Mouse (Mus musculus) right cerebral cortex, postnatal 14 days (tissue): ENCODE measurements around the gene 2810004N23Rik.
"Not testable (repeated sequence)": the region's sequence is repeated elsewhere in the genome, so short reads cannot be mapped to it uniquely, and the experiment has no call there.

Experiments
- DNase-seq: peaks from one replicate; pipeline ENCODE4 v3.0.0; 2022

The 2810004N23Rik gene

DNA sequence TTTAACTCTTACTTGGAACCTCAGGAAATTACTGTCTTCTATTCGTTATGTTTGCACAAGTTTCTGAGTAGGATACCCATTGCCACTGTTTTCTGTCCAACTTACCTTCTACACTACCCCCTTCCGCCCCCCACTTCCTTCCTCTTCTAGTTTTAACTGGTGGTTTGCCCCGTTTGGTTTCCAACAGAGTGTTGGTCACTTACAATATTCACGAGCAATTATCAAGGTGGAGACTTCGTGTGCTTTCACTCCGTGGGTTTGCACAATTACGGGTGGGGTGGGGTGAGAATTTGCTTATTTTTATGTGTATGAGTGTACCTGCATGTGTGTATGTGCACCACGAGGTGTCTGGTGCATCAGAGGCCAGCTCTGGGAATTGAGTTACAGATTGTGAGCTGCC lies 809 bp upstream of the 2810004N23Rik start:
- no peak for DNase-seq

DNA sequence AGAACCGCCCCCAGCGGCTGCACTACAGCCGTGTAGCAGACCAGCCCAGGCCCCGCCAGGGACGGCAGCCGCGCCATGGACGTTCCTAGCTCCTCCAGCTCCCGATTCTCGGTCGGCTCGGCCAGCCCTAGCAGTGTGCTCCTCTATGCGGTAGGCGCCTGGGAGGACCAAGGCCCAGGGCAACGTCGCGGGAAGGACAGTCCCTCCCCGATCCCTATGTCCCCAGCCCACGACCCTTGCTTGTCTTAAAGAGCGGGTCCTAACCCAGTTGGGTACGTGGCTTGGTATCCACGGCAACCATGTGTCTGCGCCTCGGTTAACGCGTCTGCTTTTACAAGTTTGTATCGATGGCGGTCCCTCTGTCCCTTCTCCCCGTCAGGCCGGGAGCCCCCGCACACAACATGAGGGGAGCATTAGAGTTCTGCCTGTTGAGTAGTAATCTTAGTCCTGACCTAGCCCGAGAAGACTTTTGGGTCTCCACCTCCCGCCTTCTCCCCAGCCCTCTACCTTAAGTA lies 300 bp upstream of the 2810004N23Rik start:
- DNase-seq = no peak

- no peak for DNase-seq
These were observed 2.7 kb downstream of the 2810004N23Rik start for GRCm38 (mm10) chr8:124860188-124860587.

GRCm38 (mm10) chr8:124859466-124859865 lies 3.5 kb downstream of the 2810004N23Rik start:
- no peak for DNase-seq

DNA sequence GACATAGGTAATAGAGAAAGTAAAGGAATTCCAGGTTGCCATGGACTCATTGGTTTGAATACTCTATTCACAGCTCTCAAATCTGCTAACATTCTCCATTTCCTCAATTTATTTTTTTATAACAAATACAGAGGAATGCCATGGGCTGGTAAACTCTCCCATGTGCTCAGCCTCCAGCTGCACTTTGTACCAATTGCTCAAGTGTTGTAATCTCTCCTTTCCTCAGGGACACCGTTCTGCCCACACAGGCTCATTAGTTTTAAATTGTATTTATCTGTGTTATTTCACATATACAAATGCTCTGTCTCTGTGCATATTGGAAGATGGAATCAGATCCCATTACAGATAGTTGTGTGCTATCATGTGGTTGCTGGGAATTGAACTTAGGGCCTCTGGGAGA lies 9.4 kb downstream of the 2810004N23Rik start:
- no peak for DNase-seq

DNA sequence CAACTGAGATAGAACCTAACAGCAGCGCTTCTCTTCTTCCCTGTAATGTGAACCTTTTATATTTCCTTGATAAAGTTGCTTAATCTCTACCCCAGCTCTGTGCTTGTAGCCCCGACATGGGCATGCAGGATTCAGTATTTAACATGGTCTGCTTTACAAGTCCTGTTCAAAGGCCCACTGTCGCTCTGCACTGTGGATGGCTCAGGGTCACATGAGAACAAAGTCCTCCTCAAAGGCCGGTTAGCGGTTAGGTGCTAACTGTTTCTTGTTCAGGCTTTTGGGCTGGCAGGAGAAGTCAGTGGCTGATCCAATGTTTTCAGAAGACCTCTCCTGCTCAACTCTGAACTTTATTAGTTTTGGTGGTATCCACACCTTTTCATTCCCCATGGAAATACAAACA lies 17.3 kb downstream of the 2810004N23Rik start:
- no peak for DNase-seq

GRCm38 (mm10) chr8:124845131-124845530 lies 17.8 kb downstream of the 2810004N23Rik start:
- no peak for DNase-seq

- DNase-seq = not testable (repeated sequence)
These were observed 20.0 kb downstream of the 2810004N23Rik start for GRCm38 (mm10) chr8:124842929-124843328.

GRCm38 (mm10) chr8:124841775-124842174 lies 21.1 kb downstream of the 2810004N23Rik start:
- DNase-seq = no peak

GRCm38 (mm10) chr8:124840900-124841299 lies 22.0 kb downstream of the 2810004N23Rik start:
- no peak for DNase-seq

DNA sequence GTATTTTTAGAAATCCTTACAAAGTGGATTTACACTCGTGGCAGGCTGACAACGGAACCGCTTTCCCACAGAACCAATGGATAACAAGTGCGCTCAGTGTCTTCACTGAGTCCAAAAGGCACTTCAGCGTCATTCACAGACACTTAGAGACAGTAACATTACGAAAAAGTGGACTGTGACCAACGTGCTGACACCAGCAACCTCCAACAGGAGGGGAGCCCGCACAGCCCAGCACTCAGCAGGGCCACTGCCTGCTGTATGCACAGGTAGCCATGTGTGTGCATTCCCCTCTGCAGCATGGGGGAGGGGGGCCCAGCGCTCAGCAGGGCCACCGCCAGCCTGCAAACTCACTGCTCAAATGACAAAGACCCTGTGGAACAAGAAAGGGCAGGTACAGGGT lies 23.5 kb downstream of the 2810004N23Rik start:
- DNase-seq = no peak

DNA sequence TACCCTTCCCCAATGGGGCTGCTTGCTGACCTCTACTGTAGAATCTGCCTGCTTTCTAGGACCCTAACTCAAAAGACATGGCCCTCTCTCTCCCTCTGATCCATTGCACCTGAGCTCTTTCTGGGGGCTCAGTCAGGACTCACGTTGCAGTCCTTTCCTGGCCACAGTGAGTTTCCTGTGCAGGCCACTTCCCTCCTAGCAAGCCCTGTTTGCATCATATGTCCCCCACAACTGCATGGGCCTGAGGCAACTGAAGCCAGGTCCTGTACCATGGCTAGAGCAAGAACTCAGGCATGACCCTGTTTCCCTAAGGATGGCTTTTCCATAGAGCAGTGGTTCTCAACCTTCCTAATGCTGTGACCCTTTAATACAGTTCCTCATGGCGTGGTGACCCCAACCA lies 25.0 kb downstream of the 2810004N23Rik start:
- no peak for DNase-seq

DNA sequence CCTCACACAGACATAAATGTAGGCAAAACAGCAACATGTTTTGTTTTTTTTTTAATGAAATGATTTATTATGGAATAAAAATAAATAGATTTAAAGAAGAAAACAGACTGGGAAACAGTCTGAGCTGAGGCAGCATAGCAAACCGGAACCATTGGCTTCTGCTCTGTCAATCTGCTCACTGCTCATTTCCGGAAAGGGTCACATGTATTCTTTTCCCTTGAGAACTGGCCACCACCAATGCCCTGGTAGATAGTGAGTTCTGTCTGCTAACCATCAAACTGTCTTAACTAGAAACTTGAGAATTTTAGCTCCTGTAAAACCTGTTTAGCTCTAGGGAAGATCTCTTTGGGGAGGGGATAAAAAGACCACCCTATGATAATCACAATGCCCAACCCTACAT lies 26.0 kb downstream of the 2810004N23Rik start:
- DNase-seq = no peak

DNA sequence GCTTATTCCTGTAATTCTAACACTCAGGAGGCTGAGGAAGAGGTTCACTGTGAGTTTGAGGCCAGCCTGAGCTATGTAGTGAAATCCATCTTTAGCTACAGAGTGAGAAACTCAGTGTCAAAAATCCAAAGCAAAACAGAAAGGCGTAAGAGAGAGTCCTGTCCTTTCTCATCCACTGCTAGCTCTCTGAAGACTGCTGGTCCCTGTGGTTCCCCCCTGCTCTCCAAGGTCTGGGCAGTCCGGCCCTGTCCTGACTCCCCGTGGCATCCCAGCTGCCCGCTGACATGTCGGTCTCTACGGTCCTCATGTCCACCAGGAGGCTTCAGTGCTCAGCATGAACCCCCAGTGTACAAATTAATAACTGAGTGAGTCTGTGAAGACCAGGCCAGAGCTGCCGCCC lies 26.6 kb downstream of the 2810004N23Rik start:
- no peak for DNase-seq

GRCm38 (mm10) chr8:124835848-124836247 lies 27.1 kb downstream of the 2810004N23Rik start:
- no peak for DNase-seq

- DNase-seq = no peak
These were observed 29.3 kb downstream of the 2810004N23Rik start for GRCm38 (mm10) chr8:124833430-124834205.

- DNase-seq = no peak
These were observed 31.0 kb downstream of the 2810004N23Rik start for GRCm38 (mm10) chr8:124831941-124832340.

- no peak for DNase-seq
These were observed 31.4 kb downstream of the 2810004N23Rik start for GRCm38 (mm10) chr8:124831531-124831930.

GRCm38 (mm10) chr8:124830050-124830449 lies 32.9 kb downstream of the 2810004N23Rik start:
- DNase-seq = no peak

GRCm38 (mm10) chr8:124828561-124829240 lies 34.2 kb downstream of the 2810004N23Rik start:
- no peak for DNase-seq

DNA sequence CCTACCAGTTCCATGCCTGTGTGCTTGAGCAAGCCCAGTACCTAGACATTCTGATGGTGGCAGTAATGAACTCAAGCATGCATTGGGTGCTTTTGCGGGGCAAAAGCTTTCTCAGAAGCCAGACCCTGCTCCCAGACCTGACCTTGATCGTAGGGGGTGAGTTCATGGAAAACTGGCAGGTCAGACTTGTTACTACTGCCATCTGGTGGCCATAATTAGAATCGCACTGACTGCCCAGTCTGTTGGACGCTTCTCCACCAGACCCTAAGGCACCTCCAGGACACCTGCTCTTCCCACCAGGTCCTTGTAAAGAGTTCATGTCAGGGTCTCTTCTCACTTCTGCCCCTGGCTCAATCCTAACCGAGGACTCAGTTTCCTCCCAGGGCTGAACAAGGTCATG lies 35.5 kb downstream of the 2810004N23Rik start:
- peak; percentile 44 for DNase-seq

DNA sequence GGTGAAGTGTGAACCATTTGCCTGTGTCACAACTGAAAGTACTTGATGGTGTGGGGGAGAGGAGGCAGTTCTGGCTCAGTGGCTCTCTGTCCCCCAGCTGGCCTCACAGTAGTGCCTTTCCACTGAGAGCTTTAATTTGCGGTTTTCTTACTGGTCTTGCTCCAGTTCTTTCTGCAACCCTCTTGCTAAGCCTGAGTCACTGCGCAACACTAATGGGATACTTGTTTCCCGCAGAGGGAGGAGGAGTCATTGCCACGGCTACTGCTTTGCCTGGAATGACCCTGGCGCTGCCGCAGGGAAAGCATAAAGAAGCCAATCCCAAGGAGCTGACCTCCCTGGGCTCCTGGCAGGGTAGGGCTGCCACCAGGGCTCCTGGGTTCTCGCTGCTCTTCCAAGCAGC lies 36.3 kb downstream of the 2810004N23Rik start:
- no peak for DNase-seq

DNA sequence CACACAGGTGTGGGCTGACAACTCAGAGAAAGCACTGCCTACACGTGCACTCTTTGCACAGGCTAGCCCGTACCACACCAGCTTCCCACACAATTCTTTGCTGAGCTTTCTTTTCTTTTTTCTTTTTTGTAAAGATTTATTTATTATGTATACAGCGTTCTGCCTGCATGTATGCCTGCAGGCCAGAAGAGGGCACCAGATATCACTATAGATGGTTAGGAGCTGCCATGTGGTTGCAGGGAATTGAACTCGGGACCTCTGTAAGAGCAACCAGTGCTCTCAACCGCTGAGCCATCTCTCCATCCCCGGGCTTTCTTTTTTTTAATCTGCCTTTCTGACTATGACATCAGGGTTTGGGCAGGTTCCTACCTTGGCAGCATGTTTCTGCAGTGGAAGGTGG lies 39.4 kb downstream of the 2810004N23Rik start:
- DNase-seq = no peak

GRCm38 (mm10) chr8:124820125-124820524 lies 42.8 kb downstream of the 2810004N23Rik start:
- no peak for DNase-seq
